Mouse (Mus musculus) embryonic facial prominence, embryonic 15.5 days (tissue): ENCODE measurements around the gene Nat10. TPM values are rescaled to one million over a fixed set of nuclear protein-coding genes. Genes with fewer than 3 reads are reported as not detected.

ENCODE experiments used
- ATAC-seq: fragments of 200-750 bp; cut with Nextera tagmentation; 2 replicates; pipeline ENCODE4 v1.8.0; 2017; ENCODE audit warnings: low read depth, moderate TSS enrichment; ENCODE audit not compliant: insufficient number of reproducible peaks, low FRiP score, low TSS enrichment
- H3K27ac ChIP-seq: fragments of 300-500 bp; sonication (generic); replicated peaks from 2 replicates; pipeline ENCODE4 v1.5.1; 2015; ENCODE audit warnings: mild to moderate bottlenecking, inconsistent platforms
- H3K27me3 ChIP-seq: fragments of 300-500 bp; sonication (generic); 2 replicates; pipeline ENCODE4 v1.6.1; 2015; ENCODE audit warnings: inconsistent platforms
- H3K36me3 ChIP-seq: fragments of 300-500 bp; sonication (generic); 2 replicates; pipeline ENCODE4 v1.6.1; 2015; ENCODE audit warnings: mild to moderate bottlenecking, inconsistent platforms
- H3K4me1 ChIP-seq: fragments of 300-500 bp; sonication (generic); 2 replicates; pipeline ENCODE4 v1.6.1; 2015; ENCODE audit warnings: inconsistent platforms
- H3K4me2 ChIP-seq: fragments of 300-500 bp; sonication (generic); replicated peaks from 2 replicates; pipeline ENCODE4 v1.6.1; 2015; ENCODE audit warnings: mild to moderate bottlenecking, inconsistent platforms
- H3K4me3 ChIP-seq: fragments of 300-500 bp; sonication (generic); replicated peaks from 2 replicates; pipeline ENCODE4 v1.5.1; 2015; ENCODE audit warnings: mild to moderate bottlenecking, inconsistent platforms
- H3K9ac ChIP-seq: fragments of 300-500 bp; sonication (generic); 2 replicates; pipeline ENCODE4 v1.6.1; 2015; ENCODE audit warnings: inconsistent platforms
- H3K9me3 ChIP-seq: fragments of 300-500 bp; sonication (generic); replicated peaks from 2 replicates; pipeline ENCODE4 v1.6.1; 2016; ENCODE audit warnings: inconsistent platforms
- WGBS: fragments of 180-500 bp; shearing (Covaris S2); methylation state at CpG from one replicate; pipeline ENCODE4 v1.1.7; 2015; 5-methylcytosine and 5-hydroxymethylcytosine counted together
- polyA plus RNA-seq: library from polyadenylated mRNA; unstranded; fragments of >200 nt; fragmentation: Nextera tagmentation; extraction: Ambion mirVana; gene quantifications from 2 replicates; pipeline ENCODE4 v1.2.1, GENCODE M21; 2015

Gene Nat10
- polyA plus RNA-seq, 1 experiment from 2014 or later: 24.5 TPM

GRCm38 (mm10) chr2:103710849-103711248 lies 50.2 kb downstream of the Nat10 start:
- H3K27me3 ChIP-seq: no peaks in the 10 kb centered on the region
- peaks cover 13% of the 10 kb centered on the region for H3K4me1 ChIP-seq
- no peak overlapping the region for H3K4me3 ChIP-seq
- no peak for ATAC-seq
- H3K9me3 ChIP-seq: no peaks in the 10 kb centered on the region
- 88% methylated on average over 7 of the region's 7 CpGs for WGBS
- H3K9ac ChIP-seq: no peak overlapping the region
- H3K36me3 ChIP-seq: peaks cover 61% of the 10 kb centered on the region
- no peak overlapping the region for H3K27ac ChIP-seq
- no peak overlapping the region for H3K4me2 ChIP-seq

- Histone ChIP-seq H3K4me1 (peaks cover 23% of the 10 kb centered on the region), H3K4me2 (no peak overlapping the region), H3K9me3 (no peaks in the 10 kb centered on the region), H3K9ac (no peak overlapping the region), H3K36me3 (peaks cover 43% of the 10 kb centered on the region), H3K4me3 (no peak overlapping the region), H3K27me3 (no peaks in the 10 kb centered on the region), H3K27ac (no peak overlapping the region)
- ATAC-seq: no peak
- WGBS: 75% methylated on average over 6 of the region's 6 CpGs
Observed at GRCm38 (mm10) chr2:103707056-103707776, 53.9 kb downstream of the Nat10 start.

GRCm38 (mm10) chr2:103706226-103706625 lies 54.8 kb downstream of the Nat10 start:
- WGBS: 34% methylated on average over 11 of the region's 11 CpGs
- Histone ChIP-seq H3K27ac (no peak overlapping the region), H3K4me2 (no peak overlapping the region), H3K9ac (no peak overlapping the region), H3K27me3 (no peaks in the 10 kb centered on the region), H3K4me3 (no peak overlapping the region), H3K4me1 (peaks cover 23% of the 10 kb centered on the region), H3K9me3 (no peaks in the 10 kb centered on the region), H3K36me3 (peaks cover 36% of the 10 kb centered on the region)
- ATAC-seq: peak; percentile 75

- 83% methylated on average over 4 of the region's 4 CpGs for WGBS
- ATAC-seq: no peak
- Histone ChIP-seq H3K27me3 (no peaks in the 10 kb centered on the region), H3K9ac (no peak overlapping the region), H3K4me2 (no peak overlapping the region), H3K36me3 (peaks cover 32% of the 10 kb centered on the region), H3K4me1 (peaks cover 23% of the 10 kb centered on the region), H3K27ac (no peak overlapping the region), H3K4me3 (no peak overlapping the region), H3K9me3 (no peaks in the 10 kb centered on the region)
Observed at GRCm38 (mm10) chr2:103705826-103706225, 55.2 kb downstream of the Nat10 start.

GRCm38 (mm10) chr2:103703865-103704264 lies 57.2 kb downstream of the Nat10 start:
- peaks cover 17% of the 10 kb centered on the region; the same call in 1 of the 2 replicates for H3K36me3 ChIP-seq
- no peak overlapping the region for H3K4me3 ChIP-seq
- no peak for ATAC-seq
- WGBS: 46% methylated on average over 4 of the region's 4 CpGs
- no peak overlapping the region for H3K4me2 ChIP-seq
- no peak overlapping the region for H3K9ac ChIP-seq
- no peaks in the 10 kb centered on the region for H3K27me3 ChIP-seq
- H3K9me3 ChIP-seq: no peaks in the 10 kb centered on the region
- 0 out of 2 replicates have a peak overlapping the region, but pooled peaks have one; percentile 18 for H3K27ac ChIP-seq
- peaks cover 29% of the 10 kb centered on the region for H3K4me1 ChIP-seq

GRCm38 (mm10) chr2:103703336-103703735 lies 57.7 kb downstream of the Nat10 start:
- no peak overlapping the region for H3K4me3 ChIP-seq
- 0 out of 2 replicates have a peak overlapping the region, but pooled peaks have one; percentile 18 for H3K27ac ChIP-seq
- H3K9ac ChIP-seq: no peak overlapping the region
- no peak for ATAC-seq
- H3K36me3 ChIP-seq: peaks cover 11% of the 10 kb centered on the region; the same call in 1 of the 2 replicates
- no peaks in the 10 kb centered on the region for H3K27me3 ChIP-seq
- no peaks in the 10 kb centered on the region for H3K9me3 ChIP-seq
- 60% methylated on average over 10 of the region's 10 CpGs for WGBS
- H3K4me2 ChIP-seq: no peak overlapping the region
- H3K4me1 ChIP-seq: peaks cover 29% of the 10 kb centered on the region

GRCm38 (mm10) chr2:103700514-103700913 lies 60.6 kb downstream of the Nat10 start:
- no peaks in the 10 kb centered on the region for H3K27me3 ChIP-seq
- WGBS: 76% methylated on average over 12 of the region's 12 CpGs
- no peaks in the 10 kb centered on the region for H3K36me3 ChIP-seq
- H3K27ac ChIP-seq: no peak overlapping the region
- ATAC-seq: no peak
- H3K4me1 ChIP-seq: peaks cover 26% of the 10 kb centered on the region
- no peaks in the 10 kb centered on the region for H3K9me3 ChIP-seq
- H3K4me3 ChIP-seq: no peak overlapping the region
- no peak overlapping the region for H3K4me2 ChIP-seq
- H3K9ac ChIP-seq: no peak overlapping the region

- Histone ChIP-seq H3K27ac (peak overlapping the region; percentile 80; the same call in 1 of the 2 replicates), H3K4me2 (no peak overlapping the region), H3K9me3 (no peaks in the 10 kb centered on the region), H3K4me3 (no peak overlapping the region), H3K4me1 (peaks cover 35% of the 10 kb centered on the region), H3K27me3 (no peaks in the 10 kb centered on the region), H3K9ac (no peak overlapping the region), H3K36me3 (no peaks in the 10 kb centered on the region)
- ATAC-seq: no peak
- WGBS: 52% methylated on average over 3 of the region's 3 CpGs
Observed at GRCm38 (mm10) chr2:103696177-103696576, 64.9 kb downstream of the Nat10 start.

GRCm38 (mm10) chr2:103694777-103695563 lies 66.1 kb downstream of the Nat10 start:
- Histone ChIP-seq H3K9me3 (no peaks in the 10 kb centered on the region), H3K27ac (peak overlapping the region; percentile 80), H3K4me3 (no peak overlapping the region), H3K36me3 (no peaks in the 10 kb centered on the region), H3K9ac (no peak overlapping the region), H3K27me3 (no peaks in the 10 kb centered on the region), H3K4me1 (peaks cover 42% of the 10 kb centered on the region), H3K4me2 (no peak overlapping the region)
- 40% methylated on average over 4 of the region's 4 CpGs for WGBS
- ATAC-seq: peak; percentile 18; the same call in 1 of the 2 replicates

- 70% methylated on average over 1 of the region's 1 CpGs for WGBS
- H3K27ac ChIP-seq: no peak overlapping the region
- no peaks in the 10 kb centered on the region for H3K9me3 ChIP-seq
- no peak overlapping the region for H3K9ac ChIP-seq
- no peak overlapping the region for H3K4me3 ChIP-seq
- no peaks in the 10 kb centered on the region for H3K36me3 ChIP-seq
- no peak for ATAC-seq
- H3K4me2 ChIP-seq: no peak overlapping the region
- no peaks in the 10 kb centered on the region for H3K27me3 ChIP-seq
- peaks cover 44% of the 10 kb centered on the region for H3K4me1 ChIP-seq
Observed at GRCm38 (mm10) chr2:103692810-103693209, 68.3 kb downstream of the Nat10 start.

- H3K36me3 ChIP-seq: no peaks in the 10 kb centered on the region
- H3K27ac ChIP-seq: peak overlapping the region; percentile 58; the same call in 1 of the 2 replicates
- H3K4me1 ChIP-seq: peaks cover 53% of the 10 kb centered on the region
- no peaks in the 10 kb centered on the region for H3K9me3 ChIP-seq
- no peak overlapping the region for H3K4me3 ChIP-seq
- no peaks in the 10 kb centered on the region for H3K27me3 ChIP-seq
- H3K9ac ChIP-seq: no peak overlapping the region
- no peak overlapping the region for H3K4me2 ChIP-seq
- 76% methylated on average over 1 of the region's 1 CpGs for WGBS
- ATAC-seq: no peak
Observed at GRCm38 (mm10) chr2:103691278-103691677, 69.8 kb downstream of the Nat10 start.
